13 mouse cellular contexts compared by ENCODE assay signal in the genomic region with DNA sequence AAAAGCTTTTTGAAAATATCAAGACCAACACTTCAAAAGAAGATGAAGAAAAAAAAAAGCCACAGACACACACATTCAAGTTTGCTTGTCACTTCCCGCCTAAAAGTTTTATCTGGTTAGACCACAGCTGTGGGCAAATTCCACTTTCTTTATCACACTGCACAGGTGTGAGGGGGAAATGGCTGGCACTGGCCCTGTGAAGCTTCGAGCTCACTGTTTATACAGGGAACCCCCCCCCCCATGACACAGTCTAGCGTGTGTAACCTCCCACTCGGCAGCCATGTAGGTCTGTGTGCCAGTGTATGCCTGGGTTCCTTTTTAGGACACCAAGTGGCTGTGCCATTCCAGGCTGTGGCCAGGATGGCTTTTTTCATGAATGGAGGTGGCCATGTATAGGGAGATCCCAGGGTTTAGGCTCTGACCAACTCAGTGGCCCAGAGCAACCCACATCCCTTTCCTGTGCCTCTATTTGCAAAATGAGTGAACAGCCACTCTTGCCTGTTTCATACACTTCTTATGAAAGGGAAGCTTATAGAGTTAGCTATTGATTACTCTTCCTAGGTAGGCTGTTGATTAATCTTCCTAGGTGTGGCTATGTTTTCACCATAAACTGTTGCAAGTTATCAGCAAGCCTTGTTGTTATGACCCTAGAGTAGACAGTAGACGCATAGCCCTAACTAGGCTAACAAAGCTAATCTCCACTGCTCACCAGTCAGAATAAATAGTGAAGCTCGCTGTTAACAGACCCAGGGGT. TPM values are rescaled to one million over a fixed set of nuclear protein-coding genes. Genes with fewer than 3 reads are reported as not detected.
DNase-seq lines count a peak whose midpoint lies in the region; ATAC-seq and TF ChIP-seq lines count a peak whose summit lies in the region.
"Had no signal": no experiment of that assay in that cellular context is flagged by ENCODE, and none has a peak within 500 bp of the region (broad histone marks: within the 10 kb centered on the region; RNA-seq: fewer than 3 reads in every experiment).

No protein-coding gene starts in this region.

- intact Hi-C loops in left cerebral cortex, postnatal 36 days (cut with DNase I): no loop called here

- peak overlapping the region; percentile 56 for H3K27ac ChIP-seq in forebrain, embryonic 10.5 days
- no peak overlapping the region for H3K27ac ChIP-seq in forebrain, embryonic 14.5 days (ENCODE audit: low read depth, low read length)
- H3K27ac ChIP-seq in bone marrow, adult 2 months (ENCODE audit: control insufficient read depth, insufficient read depth, low read depth, low read length, poor library complexity): peak overlapping the region; percentile 80
- peak overlapping the region; percentile 100 for H3K27ac ChIP-seq in liver, embryonic 13.5 days
- H3K27ac ChIP-seq in stomach, embryonic 15.5 days: no peak overlapping the region
- H3K27ac ChIP-seq: embryonic facial prominence, embryonic 15.5 days had no signal

- no peaks in the 10 kb centered on the region for H3K27me3 ChIP-seq in forebrain, embryonic 10.5 days (ENCODE audit: poor library complexity, severe bottlenecking)
- no peaks in the 10 kb centered on the region for H3K27me3 ChIP-seq in forebrain, embryonic 14.5 days (replicated peaks; ENCODE audit: control insufficient read depth, insufficient read depth, low read length)
- no peaks in the 10 kb centered on the region for H3K27me3 ChIP-seq in liver, embryonic 13.5 days
- H3K27me3 ChIP-seq in stomach, embryonic 15.5 days (replicated peaks): no peaks in the 10 kb centered on the region
- H3K27me3 ChIP-seq: embryonic facial prominence, embryonic 15.5 days had no signal

- H3K36me3 ChIP-seq in forebrain, embryonic 10.5 days (replicated peaks): no peaks in the 10 kb centered on the region
- H3K36me3 ChIP-seq in forebrain, embryonic 14.5 days (ENCODE audit: control insufficient read depth, insufficient read depth, low read length): no peaks in the 10 kb centered on the region
- H3K36me3 ChIP-seq in liver, embryonic 13.5 days: peaks cover 32% of the 10 kb centered on the region
- H3K36me3 ChIP-seq in stomach, embryonic 15.5 days: no peaks in the 10 kb centered on the region
- H3K36me3 ChIP-seq: embryonic facial prominence, embryonic 15.5 days; midbrain, embryonic 10.5 days had no signal

- H3K4me3 ChIP-seq in forebrain, embryonic 10.5 days: 0 out of 2 replicates have a peak overlapping the region, but pooled peaks have one; percentile 12
- H3K4me3 ChIP-seq in forebrain, embryonic 14.5 days (ENCODE audit: low read depth, low read length): no peak overlapping the region
- peak overlapping the region; percentile 70 for H3K4me3 ChIP-seq in bone marrow, adult 2 months (replicated peaks; ENCODE audit: control insufficient read depth, low read depth, low read length)
- peak overlapping the region; percentile 71 for H3K4me3 ChIP-seq in liver, embryonic 13.5 days (replicated peaks)
- no peak overlapping the region for H3K4me3 ChIP-seq in stomach, embryonic 15.5 days (replicated peaks)
- H3K4me3 ChIP-seq: embryonic facial prominence, embryonic 15.5 days had no signal

- no peak for ATAC-seq in forebrain, embryonic 14.5 days
- peak; percentile 80 for ATAC-seq in liver, embryonic 13.5 days (ENCODE audit: low read depth)
- ATAC-seq in stomach, embryonic 15.5 days (ENCODE audit: insufficient read depth, low FRiP score, low read depth): peak; percentile 80

- H3K9me3 ChIP-seq in forebrain, embryonic 10.5 days: peaks cover 2% of the 10 kb centered on the region; the same call in 1 of the 2 replicates
- H3K9me3 ChIP-seq in forebrain, embryonic 14.5 days (replicated peaks; ENCODE audit: control insufficient read depth, low read length): no peaks in the 10 kb centered on the region
- no peaks in the 10 kb centered on the region for H3K9me3 ChIP-seq in liver, embryonic 13.5 days (replicated peaks)
- H3K9me3 ChIP-seq in stomach, embryonic 15.5 days: no peaks in the 10 kb centered on the region
- H3K9me3 ChIP-seq: embryonic facial prominence, embryonic 15.5 days had no signal

- no peak overlapping the region for H3K4me2 ChIP-seq in forebrain, embryonic 14.5 days (ENCODE audit: low read length)
- peak overlapping the region; percentile 93 for H3K4me2 ChIP-seq in liver, embryonic 13.5 days
- no peak overlapping the region for H3K4me2 ChIP-seq in stomach, embryonic 15.5 days
- H3K4me2 ChIP-seq: embryonic facial prominence, embryonic 15.5 days had no signal

- DNase-seq in forebrain, embryonic 10.5 days (ENCODE audit: extremely low spot score, low spot score): no peak
- DNase-seq in forebrain, embryonic 14.5 days (ENCODE audit: low spot score): no peak
- DNase-seq in liver, embryonic 13.5 days: peak; percentile 81
- DNase-seq in left cerebral cortex, postnatal 36 days (ENCODE audit: low spot score in 2 of 2): no peak
- no peak for DNase-seq in adipocyte (ENCODE audit: low spot score)
- DNase-seq in left cerebral cortex, adult 18-20 months (ENCODE audit: low spot score in 2 of 2): no peak
- DNase-seq: adrenal gland, adult 2 months; heart, postnatal 14 days; layer of hippocampus, postnatal 36 days had no signal

- TF ChIP-seq CTCF in bone marrow, adult 2 months (IDR thresholded peaks at IDR 0.05; ENCODE audit: control insufficient read depth, insufficient read depth, low read length): no peak

- H3K9ac ChIP-seq in forebrain, embryonic 14.5 days (ENCODE audit: low read length): no peak overlapping the region
- peak overlapping the region; percentile 95 for H3K9ac ChIP-seq in liver, embryonic 13.5 days
- no peak overlapping the region for H3K9ac ChIP-seq in stomach, embryonic 15.5 days
- H3K9ac ChIP-seq: embryonic facial prominence, embryonic 15.5 days had no signal

- 0 out of 2 replicates have a peak, but pooled peaks have one; percentile 15 for TF ChIP-seq POLR2A in bone marrow, adult 2 months (IDR thresholded peaks at IDR 0.05; ENCODE audit: borderline replicate concordance, control insufficient read depth, low read depth, low read length)

- no peaks in the 10 kb centered on the region for H3K4me1 ChIP-seq in forebrain, embryonic 10.5 days
- no peaks in the 10 kb centered on the region for H3K4me1 ChIP-seq in forebrain, embryonic 14.5 days (ENCODE audit: control insufficient read depth, insufficient read depth, low read length)
- peaks cover 7% of the 10 kb centered on the region; the same call in 1 of the 2 replicates for H3K4me1 ChIP-seq in bone marrow, adult 2 months (ENCODE audit: control insufficient read depth, insufficient read depth, low read length)
- H3K4me1 ChIP-seq in liver, embryonic 13.5 days (replicated peaks): peaks cover 68% of the 10 kb centered on the region
- H3K4me1 ChIP-seq in stomach, embryonic 15.5 days: no peaks in the 10 kb centered on the region
- H3K4me1 ChIP-seq: embryonic facial prominence, embryonic 15.5 days; midbrain, embryonic 10.5 days had no signal

- 79% methylated on average over 6 of the region's 6 CpGs for WGBS in forebrain, embryonic 10.5 days
- WGBS in forebrain, embryonic 14.5 days: 83% methylated on average over 6 of the region's 6 CpGs
- WGBS in bone marrow, adult 2 months: 15% methylated on average over 6 of the region's 6 CpGs
- 13% methylated on average over 6 of the region's 6 CpGs for WGBS in liver, embryonic 13.5 days (ENCODE audit: insufficient replicate concordance)
- 58% methylated on average over 6 of the region's 6 CpGs for WGBS in stomach, embryonic 15.5 days

RNA-seq across cellular contexts. Expression of a gene that starts 9.1 kb away (rescaled TPM):
- polyA plus RNA-seq in forebrain, embryonic 10.5 days (2016; fragmentation: Nextera tagmentation; extraction: Ambion mirVana): 13.8 and 19.7 TPM in 2 replicates
- polyA plus RNA-seq in forebrain, embryonic 14.5 days (2014; fragmentation: Nextera tagmentation; extraction: Ambion mirVana): 0.27 TPM in 1 of 2 replicates, not detected in the other
- 152 and 243 TPM in 2 replicates for polyA plus RNA-seq in bone marrow, adult 2 months (2011; ENCODE audit: insufficient read depth, insufficient read length, low replicate concordance, missing spikeins)
- polyA plus RNA-seq in liver, embryonic 13.5 days (2015; fragmentation: Nextera tagmentation; extraction: Ambion mirVana): 405 and 482 TPM in 2 replicates
- 13.2 and 31.5 TPM in 2 replicates for polyA plus RNA-seq in stomach, embryonic 15.5 days (2015; fragmentation: Nextera tagmentation; extraction: Ambion mirVana)
- not detected for total RNA-seq in left cerebral cortex, postnatal 36 days (2021)
- total RNA-seq in left cerebral cortex, adult 18-20 months (2021): not detected
- total RNA-seq: adrenal gland, adult 2 months; layer of hippocampus, postnatal 36 days had no signal
- polyA plus RNA-seq: adrenal gland, adult 2 months had no signal

RNA-seq across cellular contexts. Expression of a gene that starts 15.0 kb away (rescaled TPM):
- polyA plus RNA-seq in forebrain, embryonic 10.5 days (2016; fragmentation: Nextera tagmentation; extraction: Ambion mirVana): 10.4 and 13.8 TPM in 2 replicates
- polyA plus RNA-seq in forebrain, embryonic 14.5 days (2014; fragmentation: Nextera tagmentation; extraction: Ambion mirVana): 13.2 and 15.0 TPM in 2 replicates
- polyA plus RNA-seq in bone marrow, adult 2 months (2011; ENCODE audit: insufficient read depth, insufficient read length, low replicate concordance, missing spikeins): 20.7 and 27.0 TPM in 2 replicates
- 8.7 and 9.7 TPM in 2 replicates for polyA plus RNA-seq in liver, embryonic 13.5 days (2015; fragmentation: Nextera tagmentation; extraction: Ambion mirVana)
- polyA plus RNA-seq in stomach, embryonic 15.5 days (2015; fragmentation: Nextera tagmentation; extraction: Ambion mirVana): 10.0 and 10.3 TPM in 2 replicates
- total RNA-seq in left cerebral cortex, postnatal 36 days (2021): 1 to 10 TPM; 3.6 to 4.9 TPM
- total RNA-seq in left cerebral cortex, adult 18-20 months (2021): 1 to 10 TPM; 3.7 to 4.3 TPM

RNA-seq across cellular contexts. Expression of a gene that starts 46.5 kb away (rescaled TPM):
- 424 and 464 TPM in 2 replicates for polyA plus RNA-seq in forebrain, embryonic 10.5 days (2016; fragmentation: Nextera tagmentation; extraction: Ambion mirVana)
- 83.5 and 92.4 TPM in 2 replicates for polyA plus RNA-seq in forebrain, embryonic 14.5 days (2014; fragmentation: Nextera tagmentation; extraction: Ambion mirVana)
- 614 and 712 TPM in 2 replicates for polyA plus RNA-seq in bone marrow, adult 2 months (2011; ENCODE audit: insufficient read depth, insufficient read length, low replicate concordance, missing spikeins)
- 555 and 600 TPM in 2 replicates for polyA plus RNA-seq in liver, embryonic 13.5 days (2015; fragmentation: Nextera tagmentation; extraction: Ambion mirVana)
- polyA plus RNA-seq in stomach, embryonic 15.5 days (2015; fragmentation: Nextera tagmentation; extraction: Ambion mirVana): 259 and 284 TPM in 2 replicates
- total RNA-seq in left cerebral cortex, postnatal 36 days (2021): 10 to 100 TPM; 38.3 to 47.4 TPM
- total RNA-seq in left cerebral cortex, adult 18-20 months (2021): 10 to 100 TPM; 41.5 to 45.7 TPM

Comparison
In these comparisons a context has a peak if more than half of its experiments do, and no peak if none do; other contexts are left out.
1. H3K27ac ChIP-seq: peak in forebrain, embryonic 10.5 days (single experiment), bone marrow, adult 2 months (single experiment) and liver, embryonic 13.5 days (single experiment); none in forebrain, embryonic 14.5 days (single experiment) and stomach, embryonic 15.5 days (single experiment).
2. H3K4me3 ChIP-seq: peak in forebrain, embryonic 10.5 days (single experiment), bone marrow, adult 2 months (single experiment) and liver, embryonic 13.5 days (single experiment); none in forebrain, embryonic 14.5 days (single experiment) and stomach, embryonic 15.5 days (single experiment).
3. RNA of a gene that starts 9.1 kb away (polyA plus RNA-seq): 405 to 482 TPM in liver, embryonic 13.5 days, 152 to 243 TPM in bone marrow, adult 2 months, 13.2 to 31.5 TPM in stomach, embryonic 15.5 days and 13.8 to 19.7 TPM in forebrain, embryonic 10.5 days; 0.27 TPM in forebrain, embryonic 14.5 days; every median in the first group is over 10 times any median in the second.